Mouse (Mus musculus) liver, embryonic 13.5 days (tissue): ENCODE measurements at regions not wholly inside any gene's neighbourhood (a gene's known extent, or its start where the extent isn't known, plus 50 kb on each side); places are given as distances from the start of the nearest gene placed in this dataset.
"Not testable (repeated sequence)": the region's sequence is repeated elsewhere in the genome, so short reads cannot be mapped to it uniquely, and the experiment has no call there.

Source experiments
- ATAC-seq: fragments of 200-750 bp; cut with Nextera tagmentation; 2 replicates; pipeline ENCODE4 v1.8.0; 2017; ENCODE audit warnings: low read depth, mild to moderate bottlenecking, moderate number of reproducible peaks, moderate library complexity
- DNase-seq: peaks from one replicate; pipeline ENCODE4 v3.0.0; 2022
- H3K27ac ChIP-seq: fragments of 300-500 bp; sonication (generic); 2 replicates; pipeline ENCODE4 v1.5.1; 2015; ENCODE audit warnings: moderate library complexity, mild to moderate bottlenecking, inconsistent platforms
- H3K27me3 ChIP-seq: fragments of 300-500 bp; sonication (generic); 2 replicates; pipeline ENCODE4 v1.6.1; 2015; ENCODE audit warnings: mild to moderate bottlenecking, inconsistent platforms
- H3K36me3 ChIP-seq: fragments of 300-500 bp; sonication (generic); 2 replicates; pipeline ENCODE4 v1.6.1; 2015; ENCODE audit warnings: mild to moderate bottlenecking, inconsistent platforms
- H3K4me1 ChIP-seq: fragments of 300-500 bp; sonication (generic); replicated peaks from 2 replicates; pipeline ENCODE4 v1.6.1; 2015; ENCODE audit warnings: inconsistent platforms
- H3K4me2 ChIP-seq: fragments of 300-500 bp; sonication (generic); 2 replicates; pipeline ENCODE4 v1.6.1; 2015; ENCODE audit warnings: inconsistent platforms, mild to moderate bottlenecking, moderate library complexity
- H3K4me3 ChIP-seq: fragments of 300-500 bp; sonication (generic); replicated peaks from 2 replicates; pipeline ENCODE4 v1.5.1; 2015; ENCODE audit warnings: mild to moderate bottlenecking, inconsistent platforms
- H3K9ac ChIP-seq: fragments of 300-500 bp; sonication (generic); 2 replicates; pipeline ENCODE4 v1.6.1; 2015; ENCODE audit warnings: mild to moderate bottlenecking, inconsistent platforms
- H3K9me3 ChIP-seq: fragments of 300-500 bp; sonication (generic); replicated peaks from 2 replicates; pipeline ENCODE4 v1.6.1; 2016; ENCODE audit warnings: inconsistent platforms
- WGBS: fragments of 180-500 bp; shearing (Covaris S2); methylation state at CpG from one replicate; pipeline ENCODE4 v1.1.7; 2015; ENCODE audit not compliant: insufficient replicate concordance; 5-methylcytosine and 5-hydroxymethylcytosine counted together

DNA sequence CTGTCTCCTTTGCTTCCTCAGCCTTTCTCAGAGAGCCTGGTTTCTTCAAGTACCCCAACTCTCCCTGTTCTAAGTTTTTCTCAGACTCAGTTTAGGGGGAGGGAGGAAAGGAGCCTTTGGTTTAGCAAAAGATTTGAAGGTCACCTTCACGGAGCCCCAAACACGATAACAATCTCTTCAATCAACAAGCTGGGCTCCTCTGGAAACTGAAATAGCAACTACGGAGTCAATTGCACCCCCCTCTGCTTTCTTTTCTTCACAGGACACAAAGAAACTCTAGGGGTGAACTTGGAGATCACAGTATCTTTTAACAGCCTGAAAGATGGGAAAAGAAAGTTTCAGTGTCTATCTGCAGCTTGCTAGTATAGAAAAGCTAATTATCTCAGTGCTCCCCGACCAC lies 151.4 kb upstream of the 1700012A03Rik start:
- DNase-seq, result no peak
- Histone ChIP-seq H3K27me3 (no peaks in the 10 kb centered on the region), H3K36me3 (no peaks in the 10 kb centered on the region), H3K4me2 (no peak overlapping the region), H3K4me3 (no peak overlapping the region), H3K27ac (no peak overlapping the region), H3K9me3 (no peaks in the 10 kb centered on the region), H3K4me1 (no peaks in the 10 kb centered on the region), H3K9ac (no peak overlapping the region)
- whole genome bisulfite sequencing, result 32% methylated on average over 4 of the region's 4 CpGs
- no peak for ATAC-seq

DNA sequence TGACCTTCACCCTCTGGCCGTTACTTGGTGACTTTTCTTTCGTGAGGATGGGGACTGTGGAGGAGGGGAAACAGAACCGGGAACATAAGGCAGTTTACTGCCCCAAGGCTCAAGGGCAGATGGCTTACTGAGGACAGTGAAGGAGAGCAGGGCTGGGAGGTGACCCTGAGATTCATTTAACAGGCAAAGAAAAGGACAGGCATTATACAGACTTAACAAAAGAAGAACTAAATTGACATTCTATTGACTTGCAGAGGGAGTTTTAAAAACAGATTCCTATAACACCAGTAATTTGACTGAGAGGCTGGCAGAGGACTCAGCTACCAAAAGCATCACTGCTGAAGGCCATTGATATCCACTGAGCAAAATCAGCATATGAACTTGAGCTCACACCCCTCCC lies 153.0 kb upstream of the 1700012A03Rik start:
- Histone ChIP-seq H3K27ac (no peak overlapping the region), H3K9ac (no peak overlapping the region), H3K4me3 (no peak overlapping the region), H3K4me1 (no peaks in the 10 kb centered on the region), H3K9me3 (no peaks in the 10 kb centered on the region), H3K4me2 (no peak overlapping the region), H3K36me3 (no peaks in the 10 kb centered on the region), H3K27me3 (no peaks in the 10 kb centered on the region)
- 63% methylated on average over 3 of the region's 3 CpGs for WGBS
- DNase-seq (no peak), ATAC-seq (no peak)

- H3K27me3 ChIP-seq, result no peaks in the 10 kb centered on the region
- H3K4me2 ChIP-seq, result no peak overlapping the region
- no peaks in the 10 kb centered on the region for H3K9me3 ChIP-seq
- no peak overlapping the region for H3K27ac ChIP-seq
- DNase-seq, result no peak
- no peak overlapping the region for H3K4me3 ChIP-seq
- H3K4me1 ChIP-seq, result no peaks in the 10 kb centered on the region
- no peaks in the 10 kb centered on the region for H3K36me3 ChIP-seq
- H3K9ac ChIP-seq, result no peak overlapping the region
- 36% methylated on average over 3 of the region's 3 CpGs for WGBS
- no peak for ATAC-seq
Observed at GRCm38 (mm10) chr6:31895835-31896234, 154.2 kb upstream of the 1700012A03Rik start.

DNA sequence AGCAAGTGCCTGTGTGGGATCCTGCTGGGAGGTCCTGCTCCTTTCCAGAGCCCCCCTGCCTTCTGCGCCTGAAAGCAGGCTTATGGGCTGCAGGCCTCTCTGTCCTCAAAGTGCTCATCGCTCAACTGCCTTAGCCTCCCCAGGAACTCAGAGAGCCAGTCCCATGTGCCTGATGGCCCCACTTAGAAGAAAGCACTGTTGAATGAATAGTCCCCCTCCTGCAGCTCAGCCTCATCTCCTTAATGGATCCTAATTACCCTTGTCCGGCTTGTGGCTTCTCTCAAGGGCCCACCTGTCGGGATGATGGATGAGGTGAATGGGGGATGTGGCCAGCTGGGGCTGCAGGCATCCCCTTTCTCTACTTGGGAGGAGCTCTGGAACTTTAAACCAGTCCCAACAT lies 163.1 kb upstream of the 1700012A03Rik start:
- no peaks in the 10 kb centered on the region for H3K9me3 ChIP-seq
- no peaks in the 10 kb centered on the region for H3K4me1 ChIP-seq
- DNase-seq (no peak), ATAC-seq (no peak)
- no peaks in the 10 kb centered on the region for H3K27me3 ChIP-seq
- no peaks in the 10 kb centered on the region for H3K36me3 ChIP-seq
- no peak overlapping the region for H3K9ac ChIP-seq
- H3K4me3 ChIP-seq, result no peak overlapping the region
- H3K4me2 ChIP-seq, result no peak overlapping the region
- 25% methylated on average over 4 of the region's 4 CpGs for WGBS
- H3K27ac ChIP-seq, result no peak overlapping the region

DNA sequence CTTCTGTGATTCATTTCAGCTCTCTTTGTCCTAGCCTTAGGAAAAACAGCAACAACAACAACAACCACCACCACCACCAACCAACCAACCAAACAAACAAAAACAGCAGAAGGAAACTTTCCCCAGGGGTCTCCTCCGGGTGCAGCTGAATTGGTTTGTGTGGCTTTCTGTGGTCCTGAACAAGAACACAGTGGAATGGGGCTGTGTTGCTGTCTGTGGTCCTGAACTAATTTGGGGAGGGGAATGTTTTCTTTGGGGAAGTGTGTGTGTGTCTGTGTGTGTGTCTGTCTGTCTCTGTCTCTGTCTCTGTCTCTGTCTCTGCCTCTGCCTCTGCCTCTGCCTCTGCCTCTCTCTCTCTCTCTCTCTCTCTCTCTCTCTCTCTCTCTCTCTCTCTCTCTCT lies 164.8 kb upstream of the 1700012A03Rik start:
- H3K4me1 ChIP-seq, H3K4me3 ChIP-seq, H3K27ac ChIP-seq, H3K9ac ChIP-seq, H3K27me3 ChIP-seq, H3K9me3 ChIP-seq, H3K4me2 ChIP-seq, H3K36me3 ChIP-seq, ATAC-seq, DNase-seq: not testable (repeated sequence)
- WGBS, result 21% methylated on average over 1 of the region's 1 CpGs

DNA sequence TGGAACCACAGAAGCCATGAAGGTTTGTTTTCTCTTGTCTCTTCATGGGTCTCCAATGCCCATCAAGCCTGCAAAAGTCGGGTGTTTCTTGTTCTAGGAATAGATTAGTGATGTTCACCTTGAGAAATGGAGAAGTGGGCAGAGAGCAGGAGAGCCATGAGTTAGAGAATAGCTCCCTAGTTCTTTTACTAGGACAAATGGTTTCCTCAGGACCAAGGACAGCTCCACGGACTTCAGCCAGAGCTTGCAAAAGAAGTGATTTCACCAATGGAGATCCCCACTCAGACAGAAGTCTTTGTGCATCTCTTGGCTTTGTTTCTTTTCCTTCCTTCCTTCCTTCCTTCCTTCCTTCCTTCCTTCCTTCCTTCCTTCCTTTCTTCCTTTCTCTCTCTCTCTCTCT lies 166.3 kb upstream of the 1700012A03Rik start:
- 5% methylated on average over 2 of the region's 2 CpGs for WGBS

GRCm38 (mm10) chr6:31874616-31875015 lies 175.4 kb upstream of the 1700012A03Rik start:
- H3K4me3 ChIP-seq, result no peak overlapping the region
- no peak for DNase-seq
- WGBS, result 75% methylated on average over 6 of the region's 6 CpGs
- H3K4me1 ChIP-seq, result no peaks in the 10 kb centered on the region
- H3K36me3 ChIP-seq, result no peaks in the 10 kb centered on the region
- ATAC-seq, result no peak
- H3K9me3 ChIP-seq, result no peaks in the 10 kb centered on the region
- no peak overlapping the region for H3K4me2 ChIP-seq
- H3K27me3 ChIP-seq, result no peaks in the 10 kb centered on the region
- no peak overlapping the region for H3K9ac ChIP-seq
- H3K27ac ChIP-seq, result no peak overlapping the region

More for the DNA sequence above, 166.3 kb upstream of the 1700012A03Rik start:
- no peak overlapping the region for H3K9ac ChIP-seq
- no peak for ATAC-seq
- H3K27me3 ChIP-seq, result no peaks in the 10 kb centered on the region
- no peaks in the 10 kb centered on the region for H3K36me3 ChIP-seq
- no peaks in the 10 kb centered on the region for H3K4me1 ChIP-seq
- no peak overlapping the region for H3K27ac ChIP-seq
- H3K4me3 ChIP-seq, result no peak overlapping the region
- H3K9me3 ChIP-seq, result no peaks in the 10 kb centered on the region
- no peak overlapping the region for H3K4me2 ChIP-seq
- DNase-seq, result no peak

- 31% methylated on average over 1 of the region's 1 CpGs for WGBS
- H3K36me3 ChIP-seq, result no peaks in the 10 kb centered on the region
- H3K9ac ChIP-seq, result no peak overlapping the region
- H3K27me3 ChIP-seq, result no peaks in the 10 kb centered on the region
- H3K4me2 ChIP-seq, result no peak overlapping the region
- ATAC-seq (no peak), DNase-seq (no peak)
- no peak overlapping the region for H3K4me3 ChIP-seq
- no peaks in the 10 kb centered on the region for H3K4me1 ChIP-seq
- no peaks in the 10 kb centered on the region for H3K9me3 ChIP-seq
- no peak overlapping the region for H3K27ac ChIP-seq
Observed at GRCm38 (mm10) chr6:31873911-31874310, 176.1 kb upstream of the 1700012A03Rik start.

DNA sequence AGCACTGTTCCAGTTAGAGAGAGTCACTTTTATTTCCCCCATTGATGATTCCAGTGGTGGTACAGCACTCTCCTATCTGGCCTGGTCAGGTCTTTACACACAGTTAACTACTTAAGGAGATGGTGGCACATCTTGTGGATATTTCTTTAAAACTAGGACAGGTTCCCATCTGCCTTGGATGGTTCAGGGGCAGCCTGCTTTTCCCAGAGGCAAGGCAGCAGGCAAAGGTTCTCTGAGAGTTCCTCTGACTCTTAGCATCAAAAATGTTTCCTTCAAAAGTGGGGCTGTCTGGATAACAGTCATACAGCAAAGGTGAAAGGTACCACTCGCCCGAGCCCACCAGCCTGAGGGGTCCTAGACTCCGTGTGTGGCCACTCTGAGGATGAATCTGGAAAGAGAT lies 178.3 kb upstream of the 1700012A03Rik start:
- DNase-seq, result no peak
- ATAC-seq, result no peak
- no peak overlapping the region for H3K9ac ChIP-seq
- no peaks in the 10 kb centered on the region for H3K9me3 ChIP-seq
- H3K27me3 ChIP-seq, result no peaks in the 10 kb centered on the region
- H3K4me1 ChIP-seq, result no peaks in the 10 kb centered on the region
- H3K4me2 ChIP-seq, result no peak overlapping the region
- H3K4me3 ChIP-seq, result no peak overlapping the region
- H3K36me3 ChIP-seq, result no peaks in the 10 kb centered on the region
- WGBS, result 55% methylated on average over 3 of the region's 3 CpGs
- no peak overlapping the region for H3K27ac ChIP-seq

GRCm38 (mm10) chr6:31861996-31862395 lies 188.1 kb upstream of the 1700012A03Rik start:
- H3K4me1 ChIP-seq, result no peaks in the 10 kb centered on the region
- H3K9me3 ChIP-seq, result no peaks in the 10 kb centered on the region
- DNase-seq (no peak), ATAC-seq (no peak)
- no peaks in the 10 kb centered on the region for H3K27me3 ChIP-seq
- no peak overlapping the region for H3K9ac ChIP-seq
- H3K36me3 ChIP-seq, result no peaks in the 10 kb centered on the region
- no peak overlapping the region for H3K4me3 ChIP-seq
- H3K4me2 ChIP-seq, result no peak overlapping the region
- H3K27ac ChIP-seq, result no peak overlapping the region
- WGBS, result 63% methylated on average over 7 of the region's 7 CpGs

DNA sequence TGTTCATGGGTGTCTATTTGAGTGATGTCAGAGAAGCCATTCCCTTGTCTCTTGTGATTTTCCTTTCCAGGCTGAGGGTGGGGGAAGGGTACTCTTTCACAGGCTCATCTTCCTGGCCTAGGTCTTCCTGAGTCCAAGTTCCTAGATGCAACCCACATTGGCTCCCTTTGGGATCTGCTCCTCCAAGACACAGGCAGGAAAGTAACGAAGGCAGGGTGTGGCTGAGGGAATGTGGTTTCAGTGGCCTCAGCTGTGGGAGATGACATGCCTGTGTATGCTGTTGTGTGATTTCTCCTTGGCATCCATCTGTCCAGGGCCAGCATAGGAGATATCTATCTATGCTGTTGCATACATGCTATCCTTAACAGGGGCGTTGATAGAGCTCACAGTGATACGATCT lies 190.4 kb upstream of the 1700012A03Rik start:
- Histone ChIP-seq H3K36me3 (no peaks in the 10 kb centered on the region), H3K4me3 (no peak overlapping the region), H3K4me1 (no peaks in the 10 kb centered on the region), H3K9me3 (no peaks in the 10 kb centered on the region), H3K27ac (no peak overlapping the region), H3K27me3 (no peaks in the 10 kb centered on the region), H3K9ac (no peak overlapping the region), H3K4me2 (no peak overlapping the region)
- ATAC-seq (no peak), DNase-seq (no peak)
- 53% methylated on average over 3 of the region's 3 CpGs for WGBS

DNA sequence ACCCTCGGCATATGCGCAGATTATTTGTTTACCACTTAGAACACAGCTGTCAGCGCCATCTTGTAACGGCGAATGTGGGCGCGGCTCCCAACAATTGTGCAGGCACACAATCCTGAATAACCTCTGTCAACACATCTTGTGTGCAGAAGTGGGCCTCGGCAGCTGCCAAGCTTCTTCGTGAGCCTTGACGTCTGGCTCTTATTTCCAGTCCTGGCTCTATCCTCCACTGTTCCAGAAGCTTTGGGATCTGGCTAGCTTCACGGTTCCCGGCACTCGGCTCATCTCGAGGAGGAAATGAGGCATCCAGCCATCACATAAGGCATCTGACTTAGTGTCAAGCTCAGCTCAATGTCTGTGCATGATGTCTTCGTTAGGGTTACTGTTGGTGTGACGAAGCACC lies 195.8 kb upstream of the 1700012A03Rik start:
- DNase-seq, result no peak
- no peaks in the 10 kb centered on the region for H3K9me3 ChIP-seq
- H3K4me3 ChIP-seq, result no peak overlapping the region
- H3K27ac ChIP-seq, result no peak overlapping the region
- ATAC-seq, result no peak
- no peak overlapping the region for H3K4me2 ChIP-seq
- 83% methylated on average over 14 of the region's 16 CpGs for WGBS
- no peak overlapping the region for H3K9ac ChIP-seq
- H3K4me1 ChIP-seq, result no peaks in the 10 kb centered on the region
- H3K27me3 ChIP-seq, result no peaks in the 10 kb centered on the region
- H3K36me3 ChIP-seq, result no peaks in the 10 kb centered on the region

DNA sequence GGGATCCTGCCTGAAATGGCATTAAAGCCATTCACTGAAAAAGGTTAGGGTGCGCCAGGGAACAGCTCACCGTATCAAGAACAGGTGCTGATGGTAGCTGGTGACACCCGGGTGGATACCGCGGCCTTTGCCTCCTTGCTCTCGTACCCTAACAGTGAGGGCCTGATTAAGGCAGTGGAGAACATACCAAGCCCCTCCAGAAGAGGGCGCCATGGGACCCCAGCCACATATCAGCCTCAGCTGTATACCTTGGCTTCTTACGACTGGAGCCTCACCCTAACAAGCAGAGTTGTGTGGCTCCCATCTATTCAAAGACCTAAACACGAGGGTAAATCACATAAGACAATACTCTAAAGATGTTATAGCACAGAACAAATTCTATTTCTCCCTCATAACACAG lies 203.7 kb upstream of the 1700012A03Rik start:
- no peak for DNase-seq
- Histone ChIP-seq H3K36me3 (no peaks in the 10 kb centered on the region), H3K4me1 (no peaks in the 10 kb centered on the region), H3K27ac (no peak overlapping the region), H3K4me2 (no peak overlapping the region), H3K9me3 (no peaks in the 10 kb centered on the region), H3K9ac (no peak overlapping the region), H3K27me3 (no peaks in the 10 kb centered on the region), H3K4me3 (no peak overlapping the region)
- no peak for ATAC-seq
- 66% methylated on average over 9 of the region's 9 CpGs for WGBS
